Mouse (Mus musculus): Measurements from ENCODE around the gene Psmc3ip.

GRCm38 (mm10) chr11:101066549-101067412 is 28.5 kb downstream of the Psmc3ip start:
- TF ChIP-seq CTCF (IDR thresholded peaks at IDR 0.05; ENCODE audit: low read depth) (peak; percentile 99), EP300 (IDR thresholded peaks at IDR 0.05; ENCODE audit: low read depth) (no peak)

All from liver, embryonic 14.5 days (tissue).